Mouse (Mus musculus) adrenal gland, postnatal 25 days (tissue): ENCODE results near the gene Btbd19. TPM values are rescaled to one million over a fixed set of nuclear protein-coding genes. Genes with fewer than 3 reads are reported as not detected.

Source experiments
- DNase-seq: peaks from one replicate; pipeline ENCODE4 v3.0.0; 2021; ENCODE audit warnings: mixed read lengths
- total RNA-seq: library from RNA; stranded (reverse); gene quantifications from 2 replicates; pipeline ENCODE4 v1.2.3, GENCODE M21; 2021

Gene Btbd19
- total RNA-seq, 1 experiment from 2014 or later = 9.4 TPM

- peak; percentile 96 for DNase-seq
Measured at GRCm38 (mm10) chr4:117133817-117134600, 8.5 kb upstream of the Btbd19 start, which contains the start of gene Plk3. TSS of gene Plk3 (minus strand) at chr4:117133963.

- no peak for DNase-seq
Measured at GRCm38 (mm10) chr4:117133366-117133796, 7.9 kb upstream of the Btbd19 start.

GRCm38 (mm10) chr4:117132794-117133143, 7.2 kb upstream of the Btbd19 start:
- DNase-seq = no peak

GRCm38 (mm10) chr4:117131890-117132793, 6.6 kb upstream of the Btbd19 start:
- no peak for DNase-seq

GRCm38 (mm10) chr4:117131198-117131597, 5.7 kb upstream of the Btbd19 start:
- no peak for DNase-seq

GRCm38 (mm10) chr4:117130790-117131189, 5.3 kb upstream of the Btbd19 start:
- no peak for DNase-seq

GRCm38 (mm10) chr4:117127991-117128686, 2.6 kb upstream of the Btbd19 start:
- DNase-seq = no peak

- no peak for DNase-seq
Measured at GRCm38 (mm10) chr4:117126675-117127290, 1.3 kb upstream of the Btbd19 start, which contains the start of gene Tctex1d4. TSS of gene Tctex1d4 (plus strand) at chr4:117126794.

- DNase-seq = peak; percentile 54
Measured at GRCm38 (mm10) chr4:117125910-117126674, 567 bp upstream of the Btbd19 start.

- no peak for DNase-seq
Measured at GRCm38 (mm10) chr4:117124518-117125347, 792 bp downstream of the Btbd19 start.

- no peak for DNase-seq
Measured at GRCm38 (mm10) chr4:117124218-117124517, 1.4 kb downstream of the Btbd19 start.

GRCm38 (mm10) chr4:117123546-117124217, 1.8 kb downstream of the Btbd19 start:
- DNase-seq = no peak

GRCm38 (mm10) chr4:117122209-117122608, 3.3 kb downstream of the Btbd19 start:
- DNase-seq = no peak

- DNase-seq = peak; percentile 88
Measured at GRCm38 (mm10) chr4:117120445-117121414, 4.8 kb downstream of the Btbd19 start.

- no peak for DNase-seq
Measured at GRCm38 (mm10) chr4:117120052-117120444, 5.5 kb downstream of the Btbd19 start.

- no peak for DNase-seq
Measured at GRCm38 (mm10) chr4:117119636-117120035, 5.9 kb downstream of the Btbd19 start.

GRCm38 (mm10) chr4:117117931-117118330, 7.6 kb downstream of the Btbd19 start:
- DNase-seq = no peak

GRCm38 (mm10) chr4:117115592-117115991, 9.9 kb downstream of the Btbd19 start:
- DNase-seq = no peak

- DNase-seq = no peak
Measured at GRCm38 (mm10) chr4:117113237-117113636, 12.3 kb downstream of the Btbd19 start.
